Mouse (Mus musculus): Measurements from ENCODE around the gene Nnmt.

DNA sequence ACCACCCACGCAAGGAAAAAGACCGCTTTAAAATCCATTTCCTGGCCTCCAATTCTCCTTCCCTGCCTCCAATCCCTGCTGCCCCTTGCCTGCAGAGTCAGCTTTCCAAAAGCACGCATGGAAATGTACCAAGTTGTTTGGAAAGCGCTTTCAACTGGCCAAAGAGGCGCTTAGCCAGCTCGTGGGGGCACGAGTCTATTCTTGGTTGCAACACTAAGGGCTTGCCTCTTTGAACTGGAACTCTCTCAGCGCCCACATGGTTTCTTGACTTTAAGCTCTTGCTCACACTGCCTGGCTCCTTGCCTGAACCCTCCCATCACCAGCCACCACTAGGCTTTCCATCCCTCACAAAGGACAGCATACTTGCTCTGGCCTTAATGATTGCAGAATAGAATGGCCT is 13.2 kb upstream of the Nnmt start:
- TF ChIP-seq CTCF (IDR thresholded peaks at IDR 0.05; ENCODE audit: insufficient read depth, low read depth, low read length): no peak
- TF ChIP-seq POLR2A (IDR thresholded peaks at IDR 0.05; ENCODE audit: insufficient read depth, low read depth, low read length): no peak

Data from olfactory bulb, adult 2 months (tissue).